ENCODE assay signal across 1 mouse cellular context in genomic region chr8:71465733-71466132, GRCm38 (mm10).
TF ChIP-seq lines count a peak whose summit lies in the region.

No protein-coding gene starts in this region.

TF ChIP-seq in MEL, 35 proteins besides CTCF, POLR2A, EP300 and RAD21:
- no peak for TF ChIP-seq E2F4 (IDR thresholded peaks at IDR 0.05; ENCODE audit: borderline replicate concordance, low read depth, low read length)
TF ChIP-seq in MEL: peak in this region for 0.
